Mouse (Mus musculus) bone marrow macrophage, adult 2 months (primary cell): Measurements from ENCODE around the gene Kcne2.

Experiments
- CTCF ChIP-seq: IDR thresholded peaks from 2 replicates; pipeline ENCODE4 v1.5.1; 2012; ENCODE audit warnings: low read depth, mild to moderate bottlenecking, low read length, moderate library complexity
- POLR2A ChIP-seq: IDR thresholded peaks from 2 replicates; pipeline ENCODE4 v1.6.1; 2012; ENCODE audit warnings: mild to moderate bottlenecking, low read depth, low read length, borderline replicate concordance

DNA sequence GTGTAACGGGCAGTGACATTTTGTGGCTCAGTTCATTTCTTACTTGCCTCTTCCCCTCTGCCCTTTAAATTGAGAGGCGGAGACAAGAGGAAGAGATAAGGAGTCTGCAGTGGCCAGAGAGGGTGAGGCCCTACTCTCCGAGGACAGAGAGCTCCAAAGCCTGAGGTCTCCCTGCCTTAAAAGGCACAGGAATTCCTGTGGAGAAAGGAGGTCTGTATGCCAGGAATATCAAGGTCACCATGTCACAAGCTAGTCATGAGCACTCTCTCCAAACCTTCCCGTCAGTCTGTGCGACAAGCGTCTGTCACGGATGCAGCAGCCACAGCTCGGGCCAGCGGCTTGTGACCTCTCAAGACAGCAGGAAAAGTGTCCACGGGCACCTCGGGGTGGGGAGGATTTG, 53.0 kb downstream of the Kcne2 start:
- no peak for TF ChIP-seq POLR2A
- no peak for TF ChIP-seq CTCF
